ENCODE assay signal across 10 mouse cellular contexts in genomic region chr1:58420961-58421360, GRCm38 (mm10). TPM values are rescaled to one million over a fixed set of nuclear protein-coding genes. Genes with fewer than 3 reads are reported as not detected.
DNase-seq lines count a peak whose midpoint lies in the region; ATAC-seq and TF ChIP-seq lines count a peak whose summit lies in the region.
"Had no signal": no experiment of that assay in that cellular context is flagged by ENCODE, and none has a peak within 500 bp of the region (broad histone marks: within the 10 kb centered on the region; RNA-seq: fewer than 3 reads in every experiment).

No protein-coding gene starts in this region.

- WGBS in lung, embryonic 16.5 days, result 30% methylated on average over 7 of the region's 7 CpGs
- WGBS in embryonic facial prominence, embryonic 14.5 days, result 64% methylated on average over 7 of the region's 7 CpGs
- WGBS in neural tube, embryonic 15.5 days, result 61% methylated on average over 7 of the region's 7 CpGs
- 85% methylated on average over 7 of the region's 7 CpGs for WGBS in forebrain, embryonic 11.5 days

- H3K36me3 ChIP-seq in lung, embryonic 16.5 days (ENCODE audit: control insufficient read depth, insufficient read depth, low read length), result peaks cover 41% of the 10 kb centered on the region
- H3K36me3 ChIP-seq in embryonic facial prominence, embryonic 14.5 days (ENCODE audit: control insufficient read depth, insufficient read depth, low read length), result peaks cover 52% of the 10 kb centered on the region
- H3K36me3 ChIP-seq in neural tube, embryonic 15.5 days, result peaks cover 47% of the 10 kb centered on the region
- peaks cover 15% of the 10 kb centered on the region; the same call in 1 of the 2 replicates for H3K36me3 ChIP-seq in forebrain, embryonic 11.5 days (ENCODE audit: control insufficient read depth, insufficient read depth, low read length)

- H3K4me1 ChIP-seq in lung, embryonic 16.5 days (replicated peaks; ENCODE audit: control insufficient read depth, insufficient read depth, low read length), result peaks cover 19% of the 10 kb centered on the region
- peaks cover 11% of the 10 kb centered on the region for H3K4me1 ChIP-seq in embryonic facial prominence, embryonic 14.5 days (ENCODE audit: control insufficient read depth, insufficient read depth, low read length)
- H3K4me1 ChIP-seq in neural tube, embryonic 15.5 days, result peaks cover 40% of the 10 kb centered on the region
- H3K4me1 ChIP-seq in forebrain, embryonic 11.5 days (replicated peaks; ENCODE audit: control insufficient read depth, insufficient read depth, low read length), result no peaks in the 10 kb centered on the region; the same call in 1 of the 2 replicates

- H3K4me2 ChIP-seq in lung, embryonic 16.5 days (ENCODE audit: low read depth, low read length), result 0 out of 2 replicates have a peak overlapping the region, but pooled peaks have one; percentile 89
- H3K4me2 ChIP-seq in embryonic facial prominence, embryonic 14.5 days (ENCODE audit: low read depth, low read length), result peak overlapping the region; percentile 85; the same call in 1 of the 2 replicates
- peak overlapping the region; percentile 72 for H3K4me2 ChIP-seq in neural tube, embryonic 15.5 days
- H3K4me2 ChIP-seq in forebrain, embryonic 11.5 days (ENCODE audit: low read depth, low read length, severe bottlenecking), result no peak overlapping the region

- H3K27ac ChIP-seq in gastrocnemius, adult 2 months, result no peak overlapping the region
- no peak overlapping the region for H3K27ac ChIP-seq in lung, embryonic 16.5 days (ENCODE audit: low read length)
- no peak overlapping the region for H3K27ac ChIP-seq in embryonic facial prominence, embryonic 14.5 days (replicated peaks; ENCODE audit: low read depth, low read length)
- H3K27ac ChIP-seq in neural tube, embryonic 15.5 days (replicated peaks), result no peak overlapping the region
- H3K27ac ChIP-seq in forebrain, embryonic 11.5 days (ENCODE audit: low read depth, low read length), result no peak overlapping the region
- H3K27ac ChIP-seq: midbrain, embryonic 12.5 days had no signal

- TF ChIP-seq CTCF in gastrocnemius, adult 2 months (IDR thresholded peaks at IDR 0.05), result no peak

- no peaks in the 10 kb centered on the region for H3K9me3 ChIP-seq in lung, embryonic 16.5 days (ENCODE audit: control insufficient read depth, low read length)
- no peaks in the 10 kb centered on the region for H3K9me3 ChIP-seq in embryonic facial prominence, embryonic 14.5 days (ENCODE audit: control insufficient read depth, low read length)
- no peaks in the 10 kb centered on the region for H3K9me3 ChIP-seq in neural tube, embryonic 15.5 days (replicated peaks)
- H3K9me3 ChIP-seq in forebrain, embryonic 11.5 days (ENCODE audit: control insufficient read depth, low read length), result no peaks in the 10 kb centered on the region
- H3K9me3 ChIP-seq: midbrain, embryonic 12.5 days had no signal

- no peak for ATAC-seq in lung, embryonic 16.5 days (ENCODE audit: low read depth)
- no peak for ATAC-seq in embryonic facial prominence, embryonic 14.5 days (ENCODE audit: low read depth)
- no peak for ATAC-seq in neural tube, embryonic 15.5 days (ENCODE audit: low FRiP score)
- ATAC-seq in forebrain, embryonic 11.5 days (replicated peaks; ENCODE audit: low FRiP score), result no peak
- ATAC-seq: inflammation-experienced regulatory T-cells, adult 6 months had no signal

- intact Hi-C loops in gastrocnemius, adult 2 months (cut with DNase I), result loop anchor here (5.0 kb wide), 1 partner anchor 291 kb away; the partner anchor contains the start of gene Cflar

- no peak for DNase-seq in gastrocnemius, adult 2 months
- no peak for DNase-seq in gastrocnemius, adult 18-20 months (ENCODE audit: low spot score)
- no peak for DNase-seq in lung, postnatal 14 days
- no peak for DNase-seq in embryonic facial prominence, embryonic 14.5 days (ENCODE audit: low spot score)
- DNase-seq in layer of hippocampus, adult 9-11 months, result no peak
- DNase-seq in forebrain, embryonic 11.5 days (ENCODE audit: low spot score), result no peak

- peak overlapping the region; percentile 87 for H3K4me3 ChIP-seq in gastrocnemius, adult 2 months
- H3K4me3 ChIP-seq in lung, embryonic 16.5 days (ENCODE audit: low read length), result peak overlapping the region; percentile 21; the same call in 1 of the 2 replicates
- H3K4me3 ChIP-seq in embryonic facial prominence, embryonic 14.5 days (ENCODE audit: low read depth, low read length), result no peak overlapping the region
- H3K4me3 ChIP-seq in neural tube, embryonic 15.5 days (replicated peaks), result no peak overlapping the region
- no peak overlapping the region for H3K4me3 ChIP-seq in forebrain, embryonic 11.5 days (ENCODE audit: low read depth, low read length)
- H3K4me3 ChIP-seq: midbrain, embryonic 12.5 days had no signal

- no peak overlapping the region for H3K9ac ChIP-seq in lung, embryonic 16.5 days (ENCODE audit: low read length)
- no peak overlapping the region for H3K9ac ChIP-seq in embryonic facial prominence, embryonic 14.5 days (ENCODE audit: low read depth, low read length)
- no peak overlapping the region for H3K9ac ChIP-seq in neural tube, embryonic 15.5 days (replicated peaks)
- no peak overlapping the region for H3K9ac ChIP-seq in forebrain, embryonic 11.5 days (ENCODE audit: low read length)
- H3K9ac ChIP-seq: midbrain, embryonic 12.5 days had no signal

- H3K27me3 ChIP-seq in lung, embryonic 16.5 days (ENCODE audit: control insufficient read depth, insufficient read depth, low read depth, low read length), result no peaks in the 10 kb centered on the region
- H3K27me3 ChIP-seq in embryonic facial prominence, embryonic 14.5 days (replicated peaks; ENCODE audit: control insufficient read depth, insufficient read depth, low read length), result no peaks in the 10 kb centered on the region
- H3K27me3 ChIP-seq in neural tube, embryonic 15.5 days (replicated peaks), result no peaks in the 10 kb centered on the region
- no peaks in the 10 kb centered on the region for H3K27me3 ChIP-seq in forebrain, embryonic 11.5 days (ENCODE audit: control insufficient read depth, insufficient read depth, low read length)
- H3K27me3 ChIP-seq: midbrain, embryonic 12.5 days had no signal

RNA-seq across cellular contexts. Expression of gene Clk1, which starts 2.9 kb away (rescaled TPM):
- 10 to 100 TPM; 46.4 to 52.1 TPM for total RNA-seq in gastrocnemius, adult 2 months (2021)
- total RNA-seq in gastrocnemius, adult 18-20 months (2021), result 10 to 100 TPM; 36.3 to 38.3 TPM
- polyA plus RNA-seq in lung, embryonic 16.5 days (2015; fragmentation: Nextera tagmentation; extraction: Ambion mirVana), result 205 and 227 TPM in 2 replicates
- polyA plus RNA-seq in embryonic facial prominence, embryonic 14.5 days (2014; fragmentation: Nextera tagmentation; extraction: Ambion mirVana), result 157 and 196 TPM in 2 replicates
- polyA plus RNA-seq in neural tube, embryonic 15.5 days (2015; fragmentation: Nextera tagmentation; extraction: Ambion mirVana), result 157 TPM in 2 replicates
- 150 and 158 TPM in 2 replicates for polyA plus RNA-seq in forebrain, embryonic 11.5 days (2014; fragmentation: Nextera tagmentation; extraction: Ambion mirVana)

RNA-seq across cellular contexts. Expression of gene Nif3l1, which starts 24.0 kb away (rescaled TPM):
- total RNA-seq in gastrocnemius, adult 2 months (2021), result 1 to 10 TPM; 7.7 to 9.4 TPM
- total RNA-seq in gastrocnemius, adult 18-20 months (2021), result 1 to 10 TPM; 8.3 to 9.4 TPM
- polyA plus RNA-seq in lung, embryonic 16.5 days (2015; fragmentation: Nextera tagmentation; extraction: Ambion mirVana), result 37.4 and 37.8 TPM in 2 replicates
- polyA plus RNA-seq in embryonic facial prominence, embryonic 14.5 days (2014; fragmentation: Nextera tagmentation; extraction: Ambion mirVana), result 36.1 and 37.3 TPM in 2 replicates
- polyA plus RNA-seq in neural tube, embryonic 15.5 days (2015; fragmentation: Nextera tagmentation; extraction: Ambion mirVana), result 47.2 and 48.4 TPM in 2 replicates
- polyA plus RNA-seq in forebrain, embryonic 11.5 days (2014; fragmentation: Nextera tagmentation; extraction: Ambion mirVana), result 64.6 and 66.6 TPM in 2 replicates

RNA-seq across cellular contexts. Expression of gene Ppil3, which starts 24.3 kb away (rescaled TPM):
- 10 to 100 TPM; 13.6 to 13.9 TPM for total RNA-seq in gastrocnemius, adult 2 months (2021)
- total RNA-seq in gastrocnemius, adult 18-20 months (2021), result 10 to 100 TPM; 13.3 to 13.7 TPM
- polyA plus RNA-seq in lung, embryonic 16.5 days (2015; fragmentation: Nextera tagmentation; extraction: Ambion mirVana), result 45.8 and 52.5 TPM in 2 replicates
- polyA plus RNA-seq in embryonic facial prominence, embryonic 14.5 days (2014; fragmentation: Nextera tagmentation; extraction: Ambion mirVana), result 44.9 and 50.7 TPM in 2 replicates
- polyA plus RNA-seq in neural tube, embryonic 15.5 days (2015; fragmentation: Nextera tagmentation; extraction: Ambion mirVana), result 53.5 and 54.6 TPM in 2 replicates
- 53.8 and 53.9 TPM in 2 replicates for polyA plus RNA-seq in forebrain, embryonic 11.5 days (2014; fragmentation: Nextera tagmentation; extraction: Ambion mirVana)

RNA-seq across cellular contexts. Expression of gene Bzw1, which starts 28.3 kb away (rescaled TPM):
- total RNA-seq in gastrocnemius, adult 2 months (2021), result 10 to 100 TPM; 43.3 to 50.5 TPM
- total RNA-seq in gastrocnemius, adult 18-20 months (2021), result 10 to 100 TPM; 39.7 to 42.1 TPM
- 299 and 329 TPM in 2 replicates for polyA plus RNA-seq in lung, embryonic 16.5 days (2015; fragmentation: Nextera tagmentation; extraction: Ambion mirVana)
- polyA plus RNA-seq in embryonic facial prominence, embryonic 14.5 days (2014; fragmentation: Nextera tagmentation; extraction: Ambion mirVana), result 347 and 401 TPM in 2 replicates
- 300 and 314 TPM in 2 replicates for polyA plus RNA-seq in neural tube, embryonic 15.5 days (2015; fragmentation: Nextera tagmentation; extraction: Ambion mirVana)
- 515 and 551 TPM in 2 replicates for polyA plus RNA-seq in forebrain, embryonic 11.5 days (2014; fragmentation: Nextera tagmentation; extraction: Ambion mirVana)

Comparison
In these comparisons a context has a peak if more than half of its experiments do, and no peak if none do; other contexts are left out.
1. H3K4me3 ChIP-seq: peak in gastrocnemius, adult 2 months (single experiment) and lung, embryonic 16.5 days (single experiment); none in embryonic facial prominence, embryonic 14.5 days (single experiment), neural tube, embryonic 15.5 days (single experiment) and forebrain, embryonic 11.5 days (single experiment).